Mouse (Mus musculus): Measurements from ENCODE around the gene Slc2a13.

DNA sequence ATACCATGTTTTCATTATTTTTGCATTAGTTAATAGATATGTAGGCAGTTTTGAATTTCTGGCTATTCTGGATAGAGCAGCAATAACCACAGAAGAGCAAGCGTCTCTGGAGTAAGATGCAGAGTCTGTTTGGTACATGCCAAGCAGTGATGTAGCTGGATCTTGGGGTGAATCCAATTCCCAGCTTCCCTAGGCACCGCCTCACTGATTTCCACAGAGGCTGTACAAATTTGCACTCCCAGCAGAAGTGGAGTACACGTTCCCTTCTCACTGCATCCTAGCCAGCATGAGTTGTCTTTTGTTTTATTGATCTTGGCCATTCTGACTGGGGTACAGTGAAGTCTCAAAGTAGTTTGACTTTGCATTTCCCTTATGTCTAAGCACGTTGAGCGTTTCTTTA, 291.5 kb downstream of the Slc2a13 start:
- TF ChIP-seq CTCF (IDR thresholded peaks at IDR 0.05; ENCODE audit: insufficient read depth, low read depth, low read length) (no peak), POLR2A (IDR thresholded peaks at IDR 0.05; ENCODE audit: insufficient read depth, low read depth, low read length) (no peak)

Measured in olfactory bulb, adult 2 months (tissue).